In the genomic region with DNA sequence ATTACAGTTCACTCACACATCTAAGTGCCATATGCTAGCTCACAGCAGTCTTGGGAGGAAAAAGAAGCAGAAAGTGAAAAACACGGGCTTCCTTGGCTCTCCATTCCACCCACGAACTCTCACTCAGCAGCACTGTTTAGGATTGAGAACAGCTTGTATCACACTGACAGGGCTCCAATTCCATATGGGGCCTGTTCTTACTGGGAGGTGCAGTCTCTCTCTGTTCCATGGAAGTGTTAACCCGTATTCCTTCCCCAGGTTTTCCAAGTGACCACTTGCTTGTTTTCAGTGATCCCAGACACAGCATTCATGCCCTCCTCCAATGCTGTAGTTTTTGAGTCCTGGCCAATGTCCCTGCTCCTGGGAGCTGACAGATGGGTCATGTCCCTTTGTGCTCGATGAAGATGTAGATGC, we compare ENCODE assay signal across 11 mouse cellular contexts.
DNase-seq lines count a peak whose midpoint lies in the region; ATAC-seq and TF ChIP-seq lines count a peak whose summit lies in the region.
"Had no signal": no experiment of that assay in that cellular context is flagged by ENCODE, and none has a peak within 500 bp of the region (broad histone marks: within the 10 kb centered on the region; RNA-seq: fewer than 3 reads in every experiment).

No protein-coding gene starts in this region.

- no peak for TF ChIP-seq CTCF in lung, postnatal 0 days (IDR thresholded peaks at IDR 0.05)

- no peaks in the 10 kb centered on the region for H3K27me3 ChIP-seq in lung, postnatal 0 days (replicated peaks; ENCODE audit: insufficient read depth, low read length)
- no peaks in the 10 kb centered on the region for H3K27me3 ChIP-seq in stomach, embryonic 16.5 days (ENCODE audit: control insufficient read depth, insufficient read depth, low read length)
- H3K27me3 ChIP-seq: embryonic facial prominence, embryonic 12.5 days; megakaryocyte, embryonic 14.5 days had no signal

- no peak overlapping the region for H3K27ac ChIP-seq in lung, postnatal 0 days (ENCODE audit: low read length)
- no peak overlapping the region for H3K27ac ChIP-seq in stomach, embryonic 16.5 days (ENCODE audit: low read length)
- H3K27ac ChIP-seq: embryonic facial prominence, embryonic 12.5 days had no signal

- no peak overlapping the region for H3K4me3 ChIP-seq in lung, postnatal 0 days (ENCODE audit: low read depth, low read length)
- H3K4me3 ChIP-seq in stomach, embryonic 16.5 days (replicated peaks; ENCODE audit: low read length), result no peak overlapping the region
- H3K4me3 ChIP-seq: embryonic facial prominence, embryonic 12.5 days; megakaryocyte, embryonic 14.5 days had no signal

- WGBS in lung, postnatal 0 days, result 56% methylated on average over 4 of the region's 4 CpGs
- WGBS in stomach, embryonic 16.5 days, result 49% methylated on average over 4 of the region's 4 CpGs

- H3K36me3 ChIP-seq in lung, postnatal 0 days (ENCODE audit: insufficient read depth, low read length), result no peaks in the 10 kb centered on the region
- no peaks in the 10 kb centered on the region for H3K36me3 ChIP-seq in stomach, embryonic 16.5 days (ENCODE audit: control insufficient read depth, insufficient read depth, low read length)
- H3K36me3 ChIP-seq: embryonic facial prominence, embryonic 12.5 days had no signal

- no peaks in the 10 kb centered on the region for H3K9me3 ChIP-seq in lung, postnatal 0 days (ENCODE audit: low read length)
- H3K9me3 ChIP-seq in stomach, embryonic 16.5 days (replicated peaks; ENCODE audit: control insufficient read depth, low read length), result no peaks in the 10 kb centered on the region
- H3K9me3 ChIP-seq: embryonic facial prominence, embryonic 12.5 days; megakaryocyte, embryonic 14.5 days had no signal

- peak; percentile 56 for ATAC-seq in lung, postnatal 0 days
- peak; percentile 52; the same call in 1 of the 2 replicates for ATAC-seq in stomach, embryonic 16.5 days (ENCODE audit: insufficient read depth, low FRiP score)
- ATAC-seq: intestine, postnatal 0 days had no signal

- peak; percentile 32 for DNase-seq in lung, postnatal 0 days (ENCODE audit: low spot score)
- no peak for DNase-seq in lung, postnatal 25 days (ENCODE audit: low spot score)
- DNase-seq in frontal cortex, postnatal 14 days (ENCODE audit: low spot score in 2 of 2), result peak; percentile 52 to 69
- DNase-seq in layer of hippocampus, postnatal 14 days (ENCODE audit: low spot score in 2 of 2), result peak; percentile 33 to 74
- no peak for DNase-seq in adrenal gland, adult 8-10 months
- DNase-seq in urinary bladder, postnatal 36 days (ENCODE audit: low spot score in 2 of 2), result no peak
- no peak for DNase-seq in thymus, postnatal 10 days (ENCODE audit: low spot score in 2 of 2)

- no peak for TF ChIP-seq EP300 in lung, postnatal 0 days (IDR thresholded peaks at IDR 0.05)

- no peak overlapping the region for H3K9ac ChIP-seq in lung, postnatal 0 days (replicated peaks; ENCODE audit: low read depth)
- H3K9ac ChIP-seq in stomach, embryonic 16.5 days (ENCODE audit: low read length), result no peak overlapping the region
- H3K9ac ChIP-seq: embryonic facial prominence, embryonic 12.5 days had no signal

- H3K4me2 ChIP-seq in lung, postnatal 0 days (replicated peaks; ENCODE audit: low read depth, low read length), result no peak overlapping the region
- H3K4me2 ChIP-seq in stomach, embryonic 16.5 days (ENCODE audit: low read depth, low read length), result no peak overlapping the region
- H3K4me2 ChIP-seq: embryonic facial prominence, embryonic 12.5 days had no signal

- H3K4me1 ChIP-seq in lung, postnatal 0 days (ENCODE audit: insufficient read depth, low read depth, low read length), result no peaks in the 10 kb centered on the region
- no peaks in the 10 kb centered on the region for H3K4me1 ChIP-seq in stomach, embryonic 16.5 days (ENCODE audit: control insufficient read depth, insufficient read depth, low read length)
- H3K4me1 ChIP-seq: embryonic facial prominence, embryonic 12.5 days had no signal

Comparison
In these comparisons a context has a peak if more than half of its experiments do, and no peak if none do; other contexts are left out.
1. DNase-seq: peak in lung, postnatal 0 days (single experiment), frontal cortex, postnatal 14 days (2 of 2) and layer of hippocampus, postnatal 14 days (2 of 2); none in lung, postnatal 25 days (single experiment), adrenal gland, adult 8-10 months (single experiment), urinary bladder, postnatal 36 days (0 of 2) and thymus, postnatal 10 days (0 of 2).